Mouse (Mus musculus) CH12.LX (cell line): ENCODE results near the gene Hyal2. TPM values are rescaled to one million over a fixed set of nuclear protein-coding genes. Genes with fewer than 3 reads are reported as not detected.
A peak's percentile ranks its signal among the peaks of the same experiment; 100 is the strongest.

ENCODE experiments used
- DNase-seq: peaks from one replicate; pipeline ENCODE4 v3.0.0-alpha.2; 2013; ENCODE audit errors: extremely low read depth
- H3K27ac ChIP-seq: 2 replicates; pipeline ENCODE4 v1.5.1; 2012; ENCODE audit warnings: low read depth, mild to moderate bottlenecking, control low read depth, moderate library complexity; ENCODE audit not compliant: insufficient read depth
- H3K27me3 ChIP-seq: replicated peaks from 2 replicates; pipeline ENCODE3; 2012; ENCODE audit warnings: inconsistent platforms
- H3K36me3 ChIP-seq, 2 experiments: replicated peaks in 1 of 2; 2 replicates each; pipeline versions ENCODE3 to v1.6.1; 2012; ENCODE audit warnings: inconsistent platforms in 1 of 2, low read length in 1 of 2, mild to moderate bottlenecking in 1 of 2, mixed read lengths in 1 of 2, moderate library complexity in 1 of 2; ENCODE audit not compliant: control insufficient read depth in 1 of 2, insufficient read depth in 1 of 2
- H3K4me1 ChIP-seq, 2 experiments: 2 replicates each; pipeline ENCODE4 v1.6.1; 2012; ENCODE audit warnings: inconsistent platforms in 1 of 2, moderate library complexity in 1 of 2; ENCODE audit not compliant: insufficient read depth in 2 of 2, control insufficient read depth in 1 of 2
- H3K4me2 ChIP-seq: 2 replicates; pipeline ENCODE4 v1.6.1; 2012; ENCODE audit warnings: low read depth, mild to moderate bottlenecking, control low read depth; ENCODE audit not compliant: poor library complexity, insufficient read depth, severe bottlenecking
- H3K4me3 ChIP-seq, 3 experiments: fragments of 150-350 bp in 1 of 3; sonication (generic) in 1 of 3; replicated peaks in 1 of 3; 2 replicates each; pipeline versions ENCODE3 to v1.5.1; 2011 to 2012; ENCODE audit warnings: low read depth in 2 of 3, low read length in 2 of 3, mild to moderate bottlenecking in 2 of 3, moderate library complexity in 2 of 3, control low read depth in 1 of 3, improper control_type of control experiment in 1 of 3, inconsistent platforms in 1 of 3, mixed read lengths in 1 of 3; ENCODE audit not compliant: poor library complexity in 1 of 3
- H3K79me2 ChIP-seq: replicated peaks from 2 replicates; pipeline ENCODE4 v1.6.1; 2012; ENCODE audit warnings: mild to moderate bottlenecking, moderate library complexity; ENCODE audit not compliant: control insufficient read depth, poor library complexity, insufficient read depth, severe bottlenecking; ENCODE audit errors: extremely low read depth
- H3K9ac ChIP-seq: 2 replicates; pipeline ENCODE4 v1.6.1; 2012; ENCODE audit warnings: low read depth, mild to moderate bottlenecking, control low read depth, moderate library complexity; ENCODE audit not compliant: insufficient read depth
- H3K9me3 ChIP-seq: replicated peaks from 2 replicates; pipeline ENCODE3; 2012; ENCODE audit warnings: low read length, inconsistent platforms, mixed read lengths
- CHD2 ChIP-seq: IDR thresholded peaks from 2 replicates; pipeline ENCODE4 v1.6.1; 2011; ENCODE audit warnings: low read length, improper control_type of control experiment
- CTCF ChIP-seq, 2 experiments: IDR thresholded peaks in 1 of 2; conservative IDR thresholded peaks in 1 of 2; 2 replicates each; pipeline ENCODE4 v1.5.1; 2011 to 2012; ENCODE audit warnings: low read depth in 2 of 2, low read length in 2 of 2, improper control_type of control experiment in 1 of 2, inconsistent platforms in 1 of 2, mild to moderate bottlenecking in 1 of 2, moderate library complexity in 1 of 2
- ELF1 ChIP-seq: IDR thresholded peaks from 2 replicates; pipeline ENCODE4 v1.6.1; 2014; ENCODE audit warnings: low read depth, mild to moderate bottlenecking, inconsistent platforms, low read length, improper control_type of control experiment
- JUN ChIP-seq: IDR thresholded peaks from 2 replicates; pipeline ENCODE4 v1.6.1; 2011; ENCODE audit warnings: low read depth, mild to moderate bottlenecking, low read length, improper control_type of control experiment, moderate library complexity; ENCODE audit not compliant: insufficient read depth
- JUND ChIP-seq: conservative IDR thresholded peaks from 2 replicates; pipeline ENCODE4 v1.6.1; 2011; ENCODE audit warnings: low read depth, low read length, improper control_type of control experiment
- KAT2A ChIP-seq: IDR thresholded peaks from 2 replicates; pipeline ENCODE4 v1.6.1; 2012; ENCODE audit warnings: low read length, improper control_type of control experiment, inconsistent platforms; ENCODE audit not compliant: insufficient replicate concordance
- MAFK ChIP-seq: IDR thresholded peaks from 2 replicates; pipeline ENCODE4 v1.6.1; 2011; ENCODE audit warnings: low read length, improper control_type of control experiment; ENCODE audit not compliant: insufficient replicate concordance
- MAX ChIP-seq: IDR thresholded peaks from 2 replicates; pipeline ENCODE4 v1.6.1; 2011; ENCODE audit warnings: low read length, improper control_type of control experiment
- MXI1 ChIP-seq: IDR thresholded peaks from 2 replicates; pipeline ENCODE4 v1.6.1; 2011; ENCODE audit warnings: mild to moderate bottlenecking, low read depth, low read length, improper control_type of control experiment
- NELFE ChIP-seq: IDR thresholded peaks from 2 replicates; pipeline ENCODE4 v1.6.1; 2011; ENCODE audit warnings: low read depth, low read length, improper control_type of control experiment
- POLR2A ChIP-seq: IDR thresholded peaks from 2 replicates; pipeline ENCODE4 v1.6.1; 2011; ENCODE audit warnings: low read depth, mild to moderate bottlenecking, improper control_type of control experiment, low read length
- POLR2AphosphoS2 ChIP-seq: IDR thresholded peaks from 2 replicates; pipeline ENCODE4 v1.6.1; 2011; ENCODE audit warnings: low read depth, low read length, improper control_type of control experiment
- RAD21 ChIP-seq: IDR thresholded peaks from 2 replicates; pipeline ENCODE4 v1.6.1; 2011; ENCODE audit warnings: low read depth, mild to moderate bottlenecking, low read length, improper control_type of control experiment, moderate library complexity
- TBP ChIP-seq: conservative IDR thresholded peaks from 2 replicates; pipeline ENCODE4 v1.6.1; 2011; ENCODE audit warnings: low read depth, low read length, improper control_type of control experiment
- USF1 ChIP-seq: IDR thresholded peaks from 2 replicates; pipeline ENCODE4 v1.6.1; 2014; ENCODE audit warnings: low read depth, mild to moderate bottlenecking, inconsistent platforms, low read length, improper control_type of control experiment
- USF2 ChIP-seq: conservative IDR thresholded peaks from 2 replicates; pipeline ENCODE4 v1.6.1; 2011; ENCODE audit warnings: low read depth, low read length, improper control_type of control experiment
- dilution Hi-C: fragments of 300-500 bp; cut with MboI; formaldehyde crosslinking; loops from 2 replicates; pipeline ENCODE4 v1.14.3; 2020; ENCODE audit warnings: low sequenced_read_pairs; ENCODE audit not compliant: extremely low pct_unique_long_range_greater_than_20kb, extremely low pct_ligation_motif_present
- in situ Hi-C: fragments of 300-500 bp; cut with MboI; formaldehyde crosslinking; loops from 3 replicates; pipeline ENCODE4 v1.14.3; 2019; ENCODE audit warnings: low sequenced_read_pairs, low pct_ligation_motif_present, low pct_unique_long_range_greater_than_20kb, mixed read lengths
- polyA plus RNA-seq: library from polyadenylated mRNA; unstranded; fragments of >175 nt; gene quantifications from 2 replicates; pipeline ENCODE4 v1.2.1, GENCODE M21; 2012; ENCODE audit warnings: low read depth; ENCODE audit not compliant: insufficient read length
- total RNA-seq, 2 experiments: library from RNA; depleted of rRNA; stranded (reverse); fragments of 300-350 nt in 1 of 2; fragments of >200 nt in 1 of 2; gene quantifications; 2 replicates each; pipeline ENCODE4 v1.2.3; 2012 to 2014

Hyal2 gene
- total and polyA plus RNA-seq, 3 experiments: 16.4 to 30.9 (median 26.8) TPM

GRCm38 (mm10) chr9:107607036-107607435 is 39.3 kb downstream of the Hyal2 start:
- no peak overlapping the region for H3K4me2 ChIP-seq
- no peak overlapping the region for H3K27ac ChIP-seq
- H3K9ac ChIP-seq: no peak overlapping the region
- no peak for TF ChIP-seq MAFK
- no peak for TF ChIP-seq CHD2
- no peak for TF ChIP-seq POLR2AphosphoS2
- TF ChIP-seq NELFE: no peak
- TF ChIP-seq CTCF (conservative IDR thresholded peaks at IDR 0.05 in 1 of 2, IDR thresholded peaks at IDR 0.05 in 1 of 2; ENCODE audit: low read depth in 2 of 2, low read length in 2 of 2): no peak
- TF ChIP-seq MAX: no peak
- no peak for TF ChIP-seq KAT2A
- TF ChIP-seq TBP: no peak
- TF ChIP-seq, all 38 proteins: peak for 0
- Histone ChIP-seq H3K9me3 (no peaks in the 10 kb centered on the region), H3K4me3 (no peak overlapping the region), H3K4me1 (peaks cover 46 to 86% of the 10 kb centered on the region in 2 experiments), H3K36me3 (no peaks in the 10 kb centered on the region), H3K27me3 (no peaks in the 10 kb centered on the region), H3K79me2 (no peaks in the 10 kb centered on the region)
- in situ Hi-C loops (loop anchor here (5.0 kb wide), 1 partner anchor 35 kb away; no protein-coding TSS in a partner anchor), dilution Hi-C loops (no loop called here)
- DNase-seq: no peak

- in situ Hi-C loops: loop anchor here (5.0 kb wide), 1 partner anchor 35 kb away; no protein-coding TSS in a partner anchor
- H3K4me3 ChIP-seq: no peak overlapping the region
- dilution Hi-C loops: no loop called here
- peaks cover 46 to 82% of the 10 kb centered on the region in 2 experiments for H3K4me1 ChIP-seq
- TF ChIP-seq RAD21: no peak
- TF ChIP-seq ELF1: no peak
- H3K27ac ChIP-seq: no peak overlapping the region
- H3K27me3 ChIP-seq: no peaks in the 10 kb centered on the region
- DNase-seq: no peak
- H3K9me3 ChIP-seq: no peaks in the 10 kb centered on the region
- no peak overlapping the region for H3K4me2 ChIP-seq
- H3K79me2 ChIP-seq: no peaks in the 10 kb centered on the region
- H3K36me3 ChIP-seq: no peaks in the 10 kb centered on the region
- no peak overlapping the region for H3K9ac ChIP-seq
Measured at GRCm38 (mm10) chr9:107607653-107608245, 40.0 kb downstream of the Hyal2 start.

GRCm38 (mm10) chr9:107608741-107609432 is 41.1 kb downstream of the Hyal2 start, which contains the start of gene Sema3b:
Gene Sema3b, minus strand, starts transcription at chr9:107609229.
- H3K4me1 ChIP-seq: peaks cover 36 to 76% of the 10 kb centered on the region in 2 experiments
- H3K36me3 ChIP-seq: peaks cover 0 to 4% of the 10 kb centered on the region in 2 experiments
- no peaks in the 10 kb centered on the region for H3K79me2 ChIP-seq
- no peaks in the 10 kb centered on the region for H3K9me3 ChIP-seq
- TF ChIP-seq KAT2A (no peak), POLR2A (0 out of 2 replicates have a peak, but pooled peaks have one; percentile 5), JUND (no peak), USF2 (peak; percentile 14; the same call in 1 of the 2 replicates), USF1 (peak; percentile 65), JUN (no peak), MAX (peak; percentile 72), MXI1 (peak; percentile 45; the same call in 1 of the 2 replicates)
- in situ Hi-C loops (loop anchor here (5.0 kb wide), 1 partner anchor 33 kb away; no protein-coding TSS in a partner anchor), dilution Hi-C loops (no loop called here)
- peak within 1 kb of the TSS; percentile 53 for H3K4me2 ChIP-seq
- H3K4me3 ChIP-seq: peak within 1 kb of the TSS; percentile 24 to 43 (median 33)
- DNase-seq: no peak
- no peaks in the 10 kb centered on the region for H3K27me3 ChIP-seq
- peak within 1 kb of the TSS; percentile 14 for H3K9ac ChIP-seq
- peak within 1 kb of the TSS; percentile 65 for H3K27ac ChIP-seq
